Mouse (Mus musculus): ENCODE results near the gene Bcar1.

The Bcar1 gene

GRCm38 (mm10) chr8:111739604-111740003 lies 4.0 kb downstream of the Bcar1 start:
- no peak for DNase-seq (ENCODE audit: low spot score in 2 of 2)

GRCm38 (mm10) chr8:111738867-111739266 lies 4.7 kb downstream of the Bcar1 start:
- DNase-seq (ENCODE audit: low spot score in 2 of 2) = no peak

- DNase-seq (ENCODE audit: low spot score in 2 of 2) = peak; percentile 60 to 64
These were observed 7.3 kb downstream of the Bcar1 start for GRCm38 (mm10) chr8:111736321-111736720.

GRCm38 (mm10) chr8:111735791-111736190 lies 7.8 kb downstream of the Bcar1 start:
- no peak for DNase-seq (ENCODE audit: low spot score in 2 of 2)

GRCm38 (mm10) chr8:111735335-111735761 lies 8.3 kb downstream of the Bcar1 start:
- DNase-seq (ENCODE audit: low spot score in 2 of 2) = no peak

GRCm38 (mm10) chr8:111734244-111734960 lies 9.2 kb downstream of the Bcar1 start:
- no peak for DNase-seq (ENCODE audit: low spot score in 2 of 2)

- no peak for DNase-seq (ENCODE audit: low spot score in 2 of 2)
These were observed 9.9 kb downstream of the Bcar1 start for GRCm38 (mm10) chr8:111733581-111734243.

GRCm38 (mm10) chr8:111732406-111733085 lies 11.1 kb downstream of the Bcar1 start:
- DNase-seq (ENCODE audit: low spot score in 2 of 2) = no peak

GRCm38 (mm10) chr8:111732004-111732403 lies 11.6 kb downstream of the Bcar1 start:
- peak; percentile 93 to 94 for DNase-seq (ENCODE audit: low spot score in 2 of 2)

GRCm38 (mm10) chr8:111731231-111731977 lies 12.2 kb downstream of the Bcar1 start:
- DNase-seq (ENCODE audit: low spot score in 2 of 2) = no peak

GRCm38 (mm10) chr8:111729233-111730170 lies 14.1 kb downstream of the Bcar1 start:
- no peak for DNase-seq (ENCODE audit: low spot score in 2 of 2)

GRCm38 (mm10) chr8:111728481-111728880 lies 15.1 kb downstream of the Bcar1 start:
- DNase-seq (ENCODE audit: low spot score in 2 of 2) = no peak

GRCm38 (mm10) chr8:111727553-111727952 lies 16.1 kb downstream of the Bcar1 start:
- DNase-seq (ENCODE audit: low spot score in 2 of 2) = no peak

GRCm38 (mm10) chr8:111726102-111726900 lies 17.3 kb downstream of the Bcar1 start:
- peak; percentile 73 to 76 for DNase-seq (ENCODE audit: low spot score in 2 of 2)

GRCm38 (mm10) chr8:111725341-111725740 lies 18.3 kb downstream of the Bcar1 start:
- no peak for DNase-seq (ENCODE audit: low spot score in 2 of 2)

GRCm38 (mm10) chr8:111720115-111720544 lies 23.5 kb downstream of the Bcar1 start:
- no peak for DNase-seq (ENCODE audit: low spot score in 2 of 2)

GRCm38 (mm10) chr8:111718937-111719336 lies 24.7 kb downstream of the Bcar1 start:
- no peak for DNase-seq (ENCODE audit: low spot score in 2 of 2)

GRCm38 (mm10) chr8:111717866-111718265 lies 25.7 kb downstream of the Bcar1 start:
- DNase-seq (ENCODE audit: low spot score in 2 of 2) = no peak

GRCm38 (mm10) chr8:111717488-111717792 lies 26.2 kb downstream of the Bcar1 start:
- no peak for DNase-seq (ENCODE audit: low spot score in 2 of 2)
